Mouse (Mus musculus): ENCODE measurements at regions not wholly inside any gene's neighbourhood (a gene's known extent, or its start where the extent isn't known, plus 50 kb on each side); places are given as distances from the start of the nearest gene placed in this dataset.

GRCm38 (mm10) chr6:143386597-143387450 lies 219.8 kb downstream of the Etnk1 start:
- TF ChIP-seq USF1 (IDR thresholded peaks at IDR 0.05; ENCODE audit: low read depth) (no peak), CEBPB (IDR thresholded peaks at IDR 0.05; ENCODE audit: low read depth) (no peak), MAX (IDR thresholded peaks at IDR 0.05) (no peak), MYOG (IDR thresholded peaks at IDR 0.05; ENCODE audit: control insufficient read depth, extremely low read depth, insufficient read length) (no peak), MYOD1 (IDR thresholded peaks at IDR 0.05; ENCODE audit: control insufficient read depth, insufficient read length, low read depth) (no peak), FOSL1 (IDR thresholded peaks at IDR 0.05; ENCODE audit: insufficient read depth, low read length, poor library complexity, severe bottlenecking) (no peak), CTCF (IDR thresholded peaks at IDR 0.05; ENCODE audit: control insufficient read depth, insufficient read depth, insufficient read length) (no peak)
- Histone ChIP-seq H3K79me3 (ENCODE audit: low read depth) (no peaks in the 10 kb centered on the region), H3K27me3 (ENCODE audit: control insufficient read depth, insufficient read depth, insufficient read length) (no peaks in the 10 kb centered on the region), H3K36me3 (ENCODE audit: control insufficient read depth, insufficient read depth) (no peaks in the 10 kb centered on the region), H3ac (ENCODE audit: control insufficient read depth, insufficient read length, low read depth) (no peak overlapping the region), H3K79me2 (ENCODE audit: control insufficient read depth, insufficient read depth) (no peaks in the 10 kb centered on the region), H3K4me3 (ENCODE audit: insufficient read depth, poor library complexity, severe bottlenecking) (no peak overlapping the region)

- H3K4me3 ChIP-seq (ENCODE audit: insufficient read depth, poor library complexity, severe bottlenecking) = no peak overlapping the region
- no peaks in the 10 kb centered on the region for H3K27me3 ChIP-seq (ENCODE audit: control insufficient read depth, insufficient read depth, insufficient read length)
- H3K79me2 ChIP-seq (ENCODE audit: control insufficient read depth, insufficient read depth) = no peaks in the 10 kb centered on the region
- H3ac ChIP-seq (ENCODE audit: control insufficient read depth, insufficient read length, low read depth) = no peak overlapping the region
- no peak for TF ChIP-seq CTCF (IDR thresholded peaks at IDR 0.05; ENCODE audit: control insufficient read depth, insufficient read depth, insufficient read length)
- no peak for TF ChIP-seq MYOD1 (IDR thresholded peaks at IDR 0.05; ENCODE audit: control insufficient read depth, insufficient read length, low read depth)
- TF ChIP-seq MAX (IDR thresholded peaks at IDR 0.05) = no peak
- TF ChIP-seq USF1 (IDR thresholded peaks at IDR 0.05; ENCODE audit: low read depth) = no peak
- no peak for TF ChIP-seq FOSL1 (IDR thresholded peaks at IDR 0.05; ENCODE audit: insufficient read depth, low read length, poor library complexity, severe bottlenecking)
- TF ChIP-seq CEBPB (IDR thresholded peaks at IDR 0.05; ENCODE audit: low read depth) = no peak
- H3K36me3 ChIP-seq (ENCODE audit: control insufficient read depth, insufficient read depth) = no peaks in the 10 kb centered on the region
- H3K79me3 ChIP-seq (ENCODE audit: low read depth) = no peaks in the 10 kb centered on the region
Observed at GRCm38 (mm10) chr6:143393543-143394207, 226.7 kb downstream of the Etnk1 start.

GRCm38 (mm10) chr6:143394377-143394776 lies 227.4 kb downstream of the Etnk1 start:
- H3K79me2 ChIP-seq (ENCODE audit: control insufficient read depth, insufficient read depth) = no peaks in the 10 kb centered on the region

GRCm38 (mm10) chr6:143401436-143401835 lies 234.4 kb downstream of the Etnk1 start:
- Histone ChIP-seq H3K27me3 (ENCODE audit: control insufficient read depth, insufficient read depth, insufficient read length) (no peaks in the 10 kb centered on the region), H3K4me3 (ENCODE audit: insufficient read depth, poor library complexity, severe bottlenecking) (no peak overlapping the region), H3K36me3 (ENCODE audit: control insufficient read depth, insufficient read depth) (no peaks in the 10 kb centered on the region), H3K79me3 (ENCODE audit: low read depth) (no peaks in the 10 kb centered on the region), H3ac (ENCODE audit: control insufficient read depth, insufficient read length, low read depth) (no peak overlapping the region), H3K79me2 (ENCODE audit: control insufficient read depth, insufficient read depth) (no peaks in the 10 kb centered on the region)
- TF ChIP-seq MYOG (IDR thresholded peaks at IDR 0.05; ENCODE audit: control insufficient read depth, extremely low read depth, insufficient read length) (no peak), USF1 (IDR thresholded peaks at IDR 0.05; ENCODE audit: low read depth) (no peak), FOSL1 (IDR thresholded peaks at IDR 0.05; ENCODE audit: insufficient read depth, low read length, poor library complexity, severe bottlenecking) (no peak), MAX (IDR thresholded peaks at IDR 0.05) (no peak), CTCF (IDR thresholded peaks at IDR 0.05; ENCODE audit: control insufficient read depth, insufficient read depth, insufficient read length) (no peak), MYOD1 (IDR thresholded peaks at IDR 0.05; ENCODE audit: control insufficient read depth, insufficient read length, low read depth) (no peak), CEBPB (IDR thresholded peaks at IDR 0.05; ENCODE audit: low read depth) (no peak)

More at GRCm38 (mm10) chr6:143394377-143394776, 227.4 kb downstream of the Etnk1 start:
- H3K79me3 ChIP-seq (ENCODE audit: low read depth) = no peaks in the 10 kb centered on the region
- H3K4me3 ChIP-seq (ENCODE audit: insufficient read depth, poor library complexity, severe bottlenecking) = no peak overlapping the region
- TF ChIP-seq MAX (IDR thresholded peaks at IDR 0.05) (no peak), MYOG (IDR thresholded peaks at IDR 0.05; ENCODE audit: control insufficient read depth, extremely low read depth, insufficient read length) (no peak)
- no peaks in the 10 kb centered on the region for H3K36me3 ChIP-seq (ENCODE audit: control insufficient read depth, insufficient read depth)
- H3K27me3 ChIP-seq (ENCODE audit: control insufficient read depth, insufficient read depth, insufficient read length) = no peaks in the 10 kb centered on the region
- H3ac ChIP-seq (ENCODE audit: control insufficient read depth, insufficient read length, low read depth) = no peak overlapping the region

GRCm38 (mm10) chr6:143401921-143402320 lies 234.9 kb downstream of the Etnk1 start:
- Histone ChIP-seq H3K36me3 (ENCODE audit: control insufficient read depth, insufficient read depth) (no peaks in the 10 kb centered on the region), H3K4me3 (ENCODE audit: insufficient read depth, poor library complexity, severe bottlenecking) (no peak overlapping the region), H3K79me2 (ENCODE audit: control insufficient read depth, insufficient read depth) (no peaks in the 10 kb centered on the region), H3K27me3 (ENCODE audit: control insufficient read depth, insufficient read depth, insufficient read length) (no peaks in the 10 kb centered on the region), H3K79me3 (ENCODE audit: low read depth) (no peaks in the 10 kb centered on the region), H3ac (ENCODE audit: control insufficient read depth, insufficient read length, low read depth) (no peak overlapping the region)
- TF ChIP-seq FOSL1 (IDR thresholded peaks at IDR 0.05; ENCODE audit: insufficient read depth, low read length, poor library complexity, severe bottlenecking) (no peak), CTCF (IDR thresholded peaks at IDR 0.05; ENCODE audit: control insufficient read depth, insufficient read depth, insufficient read length) (no peak), CEBPB (IDR thresholded peaks at IDR 0.05; ENCODE audit: low read depth) (no peak)

GRCm38 (mm10) chr6:143402766-143403165 lies 235.7 kb downstream of the Etnk1 start:
- Histone ChIP-seq H3K79me3 (ENCODE audit: low read depth) (no peaks in the 10 kb centered on the region), H3K79me2 (ENCODE audit: control insufficient read depth, insufficient read depth) (no peaks in the 10 kb centered on the region), H3K4me3 (ENCODE audit: insufficient read depth, poor library complexity, severe bottlenecking) (no peak overlapping the region), H3K36me3 (ENCODE audit: control insufficient read depth, insufficient read depth) (no peaks in the 10 kb centered on the region), H3K27me3 (ENCODE audit: control insufficient read depth, insufficient read depth, insufficient read length) (no peaks in the 10 kb centered on the region), H3ac (ENCODE audit: control insufficient read depth, insufficient read length, low read depth) (no peak overlapping the region)
- no peak for TF ChIP-seq MYOD1 (IDR thresholded peaks at IDR 0.05; ENCODE audit: control insufficient read depth, insufficient read length, low read depth)
